Mouse (Mus musculus) midbrain, embryonic 12.5 days (tissue): ENCODE data around the gene Hoxc9. TPM values are rescaled to one million over a fixed set of nuclear protein-coding genes. Genes with fewer than 3 reads are reported as not detected.

Source experiments
- ATAC-seq: fragments of 200-750 bp; cut with Nextera tagmentation; 2 replicates; pipeline ENCODE4 v1.8.0; 2017; ENCODE audit warnings: low read depth, moderate TSS enrichment, moderate library complexity; ENCODE audit not compliant: low FRiP score
- H3K27ac ChIP-seq: fragments of 300-500 bp; sonication (generic); replicated peaks from 2 replicates; pipeline ENCODE4 v1.5.1; 2016; ENCODE audit warnings: mild to moderate bottlenecking
- H3K27me3 ChIP-seq: fragments of 300-500 bp; sonication (generic); 2 replicates; pipeline ENCODE4 v1.6.1; 2016; ENCODE audit warnings: mild to moderate bottlenecking
- H3K36me3 ChIP-seq: fragments of 300-500 bp; sonication (generic); 2 replicates; pipeline ENCODE4 v1.6.1; 2016
- H3K4me1 ChIP-seq: fragments of 300-500 bp; sonication (generic); 2 replicates; pipeline ENCODE4 v1.6.1; 2016
- H3K4me2 ChIP-seq: fragments of 300-500 bp; sonication (generic); replicated peaks from 2 replicates; pipeline ENCODE4 v1.6.1; 2016; ENCODE audit warnings: mild to moderate bottlenecking, moderate library complexity
- H3K4me3 ChIP-seq: fragments of 300-500 bp; sonication (generic); 2 replicates; pipeline ENCODE4 v1.5.1; 2016; ENCODE audit warnings: mild to moderate bottlenecking
- H3K9ac ChIP-seq: fragments of 300-500 bp; sonication (generic); replicated peaks from 2 replicates; pipeline ENCODE4 v1.6.1; 2016; ENCODE audit warnings: mild to moderate bottlenecking, moderate library complexity
- H3K9me3 ChIP-seq: fragments of 300-500 bp; sonication (generic); 2 replicates; pipeline ENCODE4 v1.6.1; 2016; ENCODE audit warnings: mild to moderate bottlenecking
- WGBS: fragments of 180-500 bp; shearing (Covaris S2); methylation state at CpG from one replicate; pipeline ENCODE4 v1.1.7; 2016; 5-methylcytosine and 5-hydroxymethylcytosine counted together
- polyA plus RNA-seq: library from polyadenylated mRNA; unstranded; fragments of >200 nt; fragmentation: Nextera tagmentation; extraction: Ambion mirVana; gene quantifications from 2 replicates; pipeline ENCODE4 v1.2.1, GENCODE M21; 2016

Hoxc9 gene
- not detected in 2 replicates for polyA plus RNA-seq

GRCm38 (mm10) chr15:102976171-102976570, at the start of gene Hoxc9:
Hoxc9 (plus strand) TSS chr15:102976439.
- Histone ChIP-seq H3K9ac (no peak within 1 kb of the TSS), H3K9me3 (no peaks in the 10 kb centered on the region), H3K36me3 (no peaks in the 10 kb centered on the region), H3K4me1 (no peaks in the 10 kb centered on the region), H3K27me3 (peaks cover 99% of the 10 kb centered on the region), H3K4me3 (no peak within 1 kb of the TSS), H3K4me2 (no peak within 1 kb of the TSS), H3K27ac (no peak within 1 kb of the TSS)
- WGBS: 2% methylated on average over 14 of the region's 20 CpGs
- ATAC-seq: no peak

GRCm38 (mm10) chr15:102927032-102927645, 49.1 kb upstream of the Hoxc9 start:
- no peak for ATAC-seq
- Histone ChIP-seq H3K9ac (no peak overlapping the region), H3K36me3 (no peaks in the 10 kb centered on the region), H3K4me3 (no peak overlapping the region), H3K27ac (no peak overlapping the region), H3K9me3 (no peaks in the 10 kb centered on the region), H3K4me1 (no peaks in the 10 kb centered on the region), H3K27me3 (peaks cover 99% of the 10 kb centered on the region), H3K4me2 (no peak overlapping the region)
- WGBS: under 1% methylated on average over 40 of the region's 40 CpGs

GRCm38 (mm10) chr15:102931706-102932358, 44.4 kb upstream of the Hoxc9 start:
- H3K9ac ChIP-seq: no peak overlapping the region
- no peaks in the 10 kb centered on the region for H3K4me1 ChIP-seq
- H3K4me2 ChIP-seq: no peak overlapping the region
- H3K9me3 ChIP-seq: no peaks in the 10 kb centered on the region
- no peak overlapping the region for H3K4me3 ChIP-seq
- ATAC-seq: no peak
- H3K27me3 ChIP-seq: peaks cover 100% of the 10 kb centered on the region
- no peaks in the 10 kb centered on the region for H3K36me3 ChIP-seq
- no peak overlapping the region for H3K27ac ChIP-seq
- WGBS: 2% methylated on average over 23 of the region's 23 CpGs

DNA sequence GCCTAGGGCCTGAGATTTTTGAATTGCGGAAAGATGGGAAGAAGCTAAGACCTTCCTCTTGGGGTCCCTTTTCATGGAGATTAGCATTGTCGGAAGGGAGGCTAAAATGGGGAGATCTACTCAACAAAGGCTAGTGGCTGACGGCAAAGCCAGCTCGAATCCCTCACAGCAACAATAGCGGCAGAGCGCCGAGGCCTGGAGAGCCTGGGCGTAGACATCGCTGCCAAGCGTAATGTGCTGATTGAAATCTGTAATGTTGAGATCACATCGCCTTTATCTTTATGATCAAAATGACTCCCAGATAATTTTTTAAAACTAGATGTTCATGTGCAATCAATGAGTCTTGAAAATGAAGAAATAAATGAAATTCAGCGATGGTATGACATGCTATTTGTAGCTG, 41.8 kb upstream of the Hoxc9 start:
- no peak overlapping the region for H3K27ac ChIP-seq
- H3K4me1 ChIP-seq: peaks cover under 1% of the 10 kb centered on the region; the same call in 1 of the 2 replicates
- H3K9ac ChIP-seq: no peak overlapping the region
- no peaks in the 10 kb centered on the region for H3K36me3 ChIP-seq
- peaks cover 100% of the 10 kb centered on the region for H3K27me3 ChIP-seq
- ATAC-seq: no peak
- no peak overlapping the region for H3K4me2 ChIP-seq
- WGBS: under 1% methylated on average over 12 of the region's 12 CpGs
- no peak overlapping the region for H3K4me3 ChIP-seq
- no peaks in the 10 kb centered on the region for H3K9me3 ChIP-seq

DNA sequence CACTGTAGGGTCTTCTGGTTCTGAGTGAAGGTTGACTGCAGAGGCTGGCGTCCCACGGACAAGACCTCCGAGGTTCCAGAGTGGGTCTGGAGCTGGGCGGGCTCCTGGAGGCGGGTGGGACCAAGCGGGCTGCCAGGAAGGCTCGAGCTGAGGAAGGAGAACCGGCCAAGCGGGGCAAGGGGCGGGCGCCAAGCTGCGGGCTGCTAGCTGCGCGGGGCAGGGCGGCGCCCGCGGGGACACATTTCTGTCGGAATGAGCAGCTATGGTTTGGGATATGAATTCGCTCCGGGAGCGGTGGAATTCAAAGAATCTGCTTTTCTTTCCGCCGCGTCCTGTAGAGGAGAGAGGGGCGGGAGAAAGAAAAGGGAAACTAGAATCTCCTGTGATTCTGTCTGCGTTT, 41.3 kb upstream of the Hoxc9 start:
- Histone ChIP-seq H3K9me3 (no peaks in the 10 kb centered on the region), H3K36me3 (no peaks in the 10 kb centered on the region), H3K4me2 (no peak overlapping the region), H3K27me3 (peaks cover 100% of the 10 kb centered on the region), H3K4me1 (peaks cover 4% of the 10 kb centered on the region; the same call in 1 of the 2 replicates), H3K9ac (no peak overlapping the region), H3K27ac (no peak overlapping the region), H3K4me3 (no peak overlapping the region)
- WGBS: under 1% methylated on average over 24 of the region's 27 CpGs
- no peak for ATAC-seq

- no peaks in the 10 kb centered on the region for H3K9me3 ChIP-seq
- WGBS: 1% methylated on average over 31 of the region's 31 CpGs
- H3K4me3 ChIP-seq: no peak within 1 kb of the TSS
- no peak within 1 kb of the TSS for H3K9ac ChIP-seq
- H3K36me3 ChIP-seq: no peaks in the 10 kb centered on the region
- H3K27me3 ChIP-seq: peaks cover 100% of the 10 kb centered on the region
- H3K4me1 ChIP-seq: peaks cover 4% of the 10 kb centered on the region; the same call in 1 of the 2 replicates
- H3K27ac ChIP-seq: no peak within 1 kb of the TSS
- no peak within 1 kb of the TSS for H3K4me2 ChIP-seq
- ATAC-seq: no peak
Measured at GRCm38 (mm10) chr15:102936279-102936972, 39.8 kb upstream of the Hoxc9 start, which contains the start of gene Hoxc12. Hoxc12 (plus strand) TSS chr15:102936757.

- Histone ChIP-seq H3K27me3 (peaks cover 100% of the 10 kb centered on the region), H3K4me3 (no peak overlapping the region), H3K27ac (no peak overlapping the region), H3K9me3 (no peaks in the 10 kb centered on the region), H3K9ac (no peak overlapping the region), H3K4me1 (peaks cover 4% of the 10 kb centered on the region; the same call in 1 of the 2 replicates), H3K4me2 (no peak overlapping the region), H3K36me3 (no peaks in the 10 kb centered on the region)
- no peak for ATAC-seq
- WGBS: 1% methylated on average over 50 of the region's 50 CpGs
Measured at GRCm38 (mm10) chr15:102937036-102937666, 39.1 kb upstream of the Hoxc9 start.

GRCm38 (mm10) chr15:102939256-102940155, 36.7 kb upstream of the Hoxc9 start:
- Histone ChIP-seq H3K27me3 (peaks cover 97% of the 10 kb centered on the region), H3K4me1 (peaks cover 8% of the 10 kb centered on the region), H3K36me3 (no peaks in the 10 kb centered on the region), H3K9me3 (no peaks in the 10 kb centered on the region), H3K27ac (no peak overlapping the region), H3K9ac (no peak overlapping the region), H3K4me3 (no peak overlapping the region), H3K4me2 (no peak overlapping the region; the same call in 1 of the 2 replicates)
- ATAC-seq: no peak
- WGBS: under 1% methylated on average over 33 of the region's 34 CpGs

DNA sequence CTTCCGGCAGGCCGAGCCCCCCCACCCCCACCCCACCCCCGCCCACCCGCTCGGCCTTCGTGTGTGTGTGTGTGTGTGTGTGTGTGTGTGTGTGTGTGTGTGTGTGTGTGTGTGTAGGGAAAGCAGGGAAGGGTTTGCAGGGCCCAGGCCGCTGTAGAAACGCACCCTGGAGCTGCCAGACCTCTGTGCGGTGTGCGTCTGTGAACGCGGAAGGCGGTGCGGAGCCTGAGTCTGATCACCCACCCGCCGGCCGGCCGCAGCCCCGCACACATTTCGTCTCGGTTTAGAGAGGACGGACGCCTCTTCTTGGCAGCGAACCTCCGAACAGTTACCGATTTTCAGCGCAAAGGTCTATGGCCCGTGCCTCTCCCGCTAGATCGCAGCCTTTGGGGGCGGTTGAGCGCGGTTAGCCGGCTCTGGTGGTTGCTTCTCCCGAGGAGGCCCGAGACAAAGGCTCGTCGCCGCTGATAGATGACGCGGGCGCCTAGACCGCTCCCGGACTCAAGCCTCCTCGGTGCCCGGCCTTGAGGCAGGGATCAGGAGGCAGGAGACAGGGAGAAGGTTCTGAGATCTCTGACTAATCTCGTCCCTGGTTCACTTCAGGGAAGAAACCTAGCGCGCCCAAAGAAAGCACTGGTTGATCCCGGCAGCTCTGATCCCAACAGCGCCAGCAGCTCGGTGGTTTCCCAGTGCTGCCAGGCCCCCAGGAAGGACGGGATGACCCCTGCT, 33.3 kb upstream of the Hoxc9 start:
- no peak for ATAC-seq
- no peak overlapping the region for H3K27ac ChIP-seq

DNA sequence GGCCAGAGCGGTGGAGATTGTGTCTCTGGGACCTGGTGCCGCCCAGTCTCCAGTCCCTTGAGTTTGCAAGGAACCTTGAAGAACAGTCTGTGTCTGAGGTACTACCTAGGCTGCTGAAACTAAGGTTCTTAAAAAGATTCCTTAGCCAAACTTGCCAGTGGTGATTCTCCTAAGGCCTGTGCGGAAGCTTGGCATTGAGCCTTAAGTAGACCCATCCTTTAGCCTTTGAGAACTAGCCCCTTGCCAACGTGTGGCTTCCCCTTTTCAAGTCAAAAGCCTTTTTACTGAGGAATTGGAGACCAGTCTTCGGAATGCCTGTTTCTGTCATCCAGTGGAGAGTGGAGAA, 32.8 kb upstream of the Hoxc9 start:
- Histone ChIP-seq H3K9me3 (no peaks in the 10 kb centered on the region), H3K4me3 (no peak overlapping the region; the same call in 1 of the 2 replicates), H3K9ac (no peak overlapping the region), H3K27me3 (peaks cover 97% of the 10 kb centered on the region), H3K4me1 (peaks cover 8% of the 10 kb centered on the region), H3K36me3 (no peaks in the 10 kb centered on the region), H3K27ac (no peak overlapping the region), H3K4me2 (peak overlapping the region; percentile 25; the same call in 1 of the 2 replicates)
- ATAC-seq: no peak
- 3% methylated on average over 5 of the region's 5 CpGs for WGBS

More for the DNA sequence above, 33.3 kb upstream of the Hoxc9 start:
- Histone ChIP-seq H3K4me1 (peaks cover 8% of the 10 kb centered on the region), H3K4me2 (peak overlapping the region; percentile 25), H3K9ac (no peak overlapping the region), H3K36me3 (no peaks in the 10 kb centered on the region), H3K27me3 (peaks cover 97% of the 10 kb centered on the region), H3K9me3 (no peaks in the 10 kb centered on the region), H3K4me3 (peak overlapping the region; percentile 21)
- under 1% methylated on average over 46 of the region's 53 CpGs for WGBS
